Mouse (Mus musculus): Measurements from ENCODE around the gene Tango6. TPM values are rescaled to one million over a fixed set of nuclear protein-coding genes. Genes with fewer than 3 reads are reported as not detected.

Tango6 gene
- polyA plus RNA-seq, 1 experiment from 2014 or later = 6.1 TPM

DNA sequence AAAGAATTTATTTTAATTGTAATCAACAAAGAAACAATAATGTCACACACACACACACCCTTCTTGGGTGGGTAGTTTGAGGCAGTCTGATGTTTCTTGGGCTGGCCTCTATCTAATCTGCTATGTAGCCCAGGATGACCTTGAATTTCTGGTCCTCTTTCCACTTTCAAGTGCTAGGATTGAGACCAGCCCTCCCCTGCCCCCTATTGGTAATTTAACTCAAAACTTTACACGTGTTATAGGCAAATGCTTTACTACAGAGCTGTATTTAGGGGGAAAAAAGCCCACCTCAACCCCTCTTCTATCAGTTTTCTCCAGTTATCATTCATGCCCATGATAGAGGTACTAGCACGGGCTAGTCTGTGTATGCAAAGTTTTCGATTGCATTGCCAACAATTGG lies 37.9 kb upstream of the Tango6 start:
- Histone ChIP-seq H3K9me3 (replicated peaks; ENCODE audit: control insufficient read depth, low read length, poor library complexity, severe bottlenecking) (no peaks in the 10 kb centered on the region), H3K4me3 (ENCODE audit: low read depth, low read length) (no peak overlapping the region), H3K9ac (ENCODE audit: low read depth, low read length) (no peak overlapping the region), H3K4me2 (ENCODE audit: low read length) (no peak overlapping the region), H3K36me3 (ENCODE audit: control insufficient read depth, insufficient read depth, low read length) (no peaks in the 10 kb centered on the region), H3K27me3 (ENCODE audit: control insufficient read depth, insufficient read depth, low read depth, low read length) (no peaks in the 10 kb centered on the region), H3K27ac (ENCODE audit: low read length) (no peak overlapping the region), H3K4me1 (ENCODE audit: control insufficient read depth, insufficient read depth, low read length) (no peaks in the 10 kb centered on the region)
- ATAC-seq = no peak
- 72% methylated on average over 3 of the region's 3 CpGs for WGBS

DNA sequence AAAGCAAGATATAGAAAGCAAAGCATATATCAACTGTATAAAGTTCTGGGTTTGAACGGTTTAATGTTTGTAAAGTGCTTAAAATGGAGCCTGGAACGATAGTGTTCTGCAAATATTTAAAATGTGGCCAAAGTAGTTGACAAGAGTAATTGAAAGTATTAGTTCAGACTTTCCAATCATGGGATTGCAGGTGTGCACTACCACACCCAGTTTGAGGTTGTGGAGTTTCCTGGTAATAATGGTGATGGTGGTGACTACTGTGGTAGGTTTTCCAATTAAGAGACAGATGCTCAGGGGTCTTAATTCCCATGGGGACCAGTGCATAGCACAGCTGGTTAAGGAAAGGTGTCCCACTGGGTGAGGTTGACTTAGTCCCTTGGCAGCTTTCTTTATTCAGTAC lies 36.7 kb upstream of the Tango6 start:
- WGBS = 100% methylated on average over 2 of the region's 2 CpGs
- Histone ChIP-seq H3K27ac (ENCODE audit: low read length) (no peak overlapping the region), H3K4me2 (ENCODE audit: low read length) (no peak overlapping the region), H3K4me3 (ENCODE audit: low read depth, low read length) (no peak overlapping the region), H3K9ac (ENCODE audit: low read depth, low read length) (no peak overlapping the region), H3K36me3 (ENCODE audit: control insufficient read depth, insufficient read depth, low read length) (no peaks in the 10 kb centered on the region), H3K27me3 (ENCODE audit: control insufficient read depth, insufficient read depth, low read depth, low read length) (no peaks in the 10 kb centered on the region), H3K4me1 (ENCODE audit: control insufficient read depth, insufficient read depth, low read length) (no peaks in the 10 kb centered on the region), H3K9me3 (replicated peaks; ENCODE audit: control insufficient read depth, low read length, poor library complexity, severe bottlenecking) (no peaks in the 10 kb centered on the region)
- no peak for ATAC-seq

DNA sequence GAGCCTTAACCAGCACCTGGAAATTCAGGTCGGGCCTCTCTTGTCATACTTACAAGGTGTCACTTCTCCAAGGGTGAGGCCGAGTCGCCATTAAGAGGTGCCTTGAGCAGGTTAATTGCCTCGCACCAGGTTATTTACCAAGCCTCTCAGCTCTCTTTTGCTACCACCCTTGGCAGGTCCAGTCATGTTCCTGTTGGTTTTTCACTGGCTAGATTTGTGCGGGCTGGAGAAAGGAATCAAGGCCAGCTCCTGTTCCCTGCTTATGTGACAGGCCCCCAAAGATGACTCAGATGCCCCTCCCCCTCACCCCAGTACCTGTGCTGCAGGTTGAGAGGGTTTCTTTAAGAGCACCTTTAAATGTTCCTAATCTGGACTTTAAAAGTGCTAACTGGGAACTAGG lies 36.1 kb upstream of the Tango6 start:
- H3K4me2 ChIP-seq (ENCODE audit: low read length) = no peak overlapping the region
- no peaks in the 10 kb centered on the region for H3K36me3 ChIP-seq (ENCODE audit: control insufficient read depth, insufficient read depth, low read length)
- H3K9ac ChIP-seq (ENCODE audit: low read depth, low read length) = no peak overlapping the region
- no peaks in the 10 kb centered on the region for H3K27me3 ChIP-seq (ENCODE audit: control insufficient read depth, insufficient read depth, low read depth, low read length)
- H3K4me3 ChIP-seq (ENCODE audit: low read depth, low read length) = no peak overlapping the region
- H3K4me1 ChIP-seq (ENCODE audit: control insufficient read depth, insufficient read depth, low read length) = no peaks in the 10 kb centered on the region
- ATAC-seq = no peak
- no peaks in the 10 kb centered on the region for H3K9me3 ChIP-seq (replicated peaks; ENCODE audit: control insufficient read depth, low read length, poor library complexity, severe bottlenecking)
- 86% methylated on average over 5 of the region's 5 CpGs for WGBS
- H3K27ac ChIP-seq (ENCODE audit: low read length) = no peak overlapping the region

DNA sequence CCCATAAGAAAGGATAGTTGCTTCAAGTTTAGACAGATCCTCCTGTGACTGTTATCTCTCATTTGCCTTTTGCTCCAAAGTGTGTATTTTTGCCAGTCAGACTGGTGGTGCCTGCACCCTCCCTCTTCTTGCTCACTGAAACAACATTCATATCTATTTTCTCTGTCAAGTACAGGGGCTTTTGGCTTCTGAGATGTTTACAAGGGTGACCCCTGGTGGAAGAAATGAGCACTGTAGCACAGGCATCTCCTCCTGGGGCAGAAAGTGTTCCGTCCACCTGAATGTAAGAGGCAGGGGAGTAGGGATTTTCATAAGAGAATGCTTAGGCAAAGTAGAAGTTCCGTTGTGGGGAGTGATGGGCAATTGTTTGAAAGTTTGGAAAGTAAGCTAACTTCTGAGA lies 35.5 kb upstream of the Tango6 start:
- 35% methylated on average over 2 of the region's 2 CpGs for WGBS
- H3K27ac ChIP-seq (ENCODE audit: low read length) = no peak overlapping the region
- H3K9me3 ChIP-seq (replicated peaks; ENCODE audit: control insufficient read depth, low read length, poor library complexity, severe bottlenecking) = no peaks in the 10 kb centered on the region
- no peak overlapping the region for H3K4me3 ChIP-seq (ENCODE audit: low read depth, low read length)
- H3K9ac ChIP-seq (ENCODE audit: low read depth, low read length) = no peak overlapping the region
- no peak overlapping the region for H3K4me2 ChIP-seq (ENCODE audit: low read length)
- H3K27me3 ChIP-seq (ENCODE audit: control insufficient read depth, insufficient read depth, low read depth, low read length) = no peaks in the 10 kb centered on the region
- ATAC-seq = no peak
- no peaks in the 10 kb centered on the region for H3K4me1 ChIP-seq (ENCODE audit: control insufficient read depth, insufficient read depth, low read length)
- no peaks in the 10 kb centered on the region for H3K36me3 ChIP-seq (ENCODE audit: control insufficient read depth, insufficient read depth, low read length)

DNA sequence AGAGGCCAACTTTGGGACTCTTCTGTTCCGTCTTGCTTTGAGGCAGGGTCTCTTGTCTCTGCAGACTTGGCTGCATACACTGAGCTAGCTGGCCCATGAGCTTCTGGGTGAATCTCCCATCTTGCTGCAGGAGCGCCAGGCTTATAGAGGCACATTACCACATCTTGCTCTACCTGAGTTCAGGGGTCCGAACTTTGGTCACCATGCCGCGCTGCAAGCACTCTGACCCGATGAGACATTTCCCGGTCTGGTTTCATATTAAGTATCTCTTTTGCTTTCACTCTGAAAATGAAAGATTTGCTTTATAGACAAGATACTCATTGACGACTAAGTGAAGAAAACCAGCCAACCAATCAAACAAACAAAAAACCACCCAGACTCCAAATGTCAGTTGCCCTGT lies 34.4 kb upstream of the Tango6 start:
- H3K27me3 ChIP-seq (ENCODE audit: control insufficient read depth, insufficient read depth, low read depth, low read length) = no peaks in the 10 kb centered on the region
- no peak overlapping the region for H3K9ac ChIP-seq (ENCODE audit: low read depth, low read length)
- H3K36me3 ChIP-seq (ENCODE audit: control insufficient read depth, insufficient read depth, low read length) = no peaks in the 10 kb centered on the region
- H3K4me1 ChIP-seq (ENCODE audit: control insufficient read depth, insufficient read depth, low read length) = no peaks in the 10 kb centered on the region
- ATAC-seq = no peak
- H3K9me3 ChIP-seq (replicated peaks; ENCODE audit: control insufficient read depth, low read length, poor library complexity, severe bottlenecking) = no peaks in the 10 kb centered on the region
- H3K4me2 ChIP-seq (ENCODE audit: low read length) = no peak overlapping the region
- H3K4me3 ChIP-seq (ENCODE audit: low read depth, low read length) = no peak overlapping the region
- no peak overlapping the region for H3K27ac ChIP-seq (ENCODE audit: low read length)
- 94% methylated on average over 8 of the region's 8 CpGs for WGBS

DNA sequence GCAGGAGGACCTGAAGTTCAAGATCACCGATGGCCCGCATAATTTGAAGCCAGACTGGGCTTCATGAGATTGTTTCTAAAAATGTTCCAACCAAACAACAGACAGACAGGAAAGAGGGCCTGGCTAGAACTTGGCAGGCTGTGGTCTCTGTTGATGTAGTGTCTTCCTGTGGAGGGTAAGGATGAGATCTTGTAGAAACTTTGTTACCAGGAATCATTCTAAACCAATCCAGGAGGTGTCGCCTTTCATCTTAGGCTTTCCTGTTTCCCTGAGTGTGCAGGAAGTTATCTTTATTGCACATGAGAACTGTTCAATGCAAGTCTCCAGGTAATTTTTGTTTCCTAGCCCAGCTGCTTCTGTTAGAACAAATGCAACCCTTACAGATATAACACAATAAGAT lies 30.9 kb upstream of the Tango6 start:
- H3K27ac ChIP-seq (ENCODE audit: low read length) = no peak overlapping the region
- no peak for ATAC-seq
- H3K4me1 ChIP-seq (ENCODE audit: control insufficient read depth, insufficient read depth, low read length) = no peaks in the 10 kb centered on the region
- H3K27me3 ChIP-seq (ENCODE audit: control insufficient read depth, insufficient read depth, low read depth, low read length) = no peaks in the 10 kb centered on the region
- H3K9ac ChIP-seq (ENCODE audit: low read depth, low read length) = no peak overlapping the region
- H3K4me2 ChIP-seq (ENCODE audit: low read length) = no peak overlapping the region
- 98% methylated on average over 3 of the region's 3 CpGs for WGBS
- no peak overlapping the region for H3K4me3 ChIP-seq (ENCODE audit: low read depth, low read length)
- H3K9me3 ChIP-seq (replicated peaks; ENCODE audit: control insufficient read depth, low read length, poor library complexity, severe bottlenecking) = no peaks in the 10 kb centered on the region
- H3K36me3 ChIP-seq (ENCODE audit: control insufficient read depth, insufficient read depth, low read length) = no peaks in the 10 kb centered on the region

DNA sequence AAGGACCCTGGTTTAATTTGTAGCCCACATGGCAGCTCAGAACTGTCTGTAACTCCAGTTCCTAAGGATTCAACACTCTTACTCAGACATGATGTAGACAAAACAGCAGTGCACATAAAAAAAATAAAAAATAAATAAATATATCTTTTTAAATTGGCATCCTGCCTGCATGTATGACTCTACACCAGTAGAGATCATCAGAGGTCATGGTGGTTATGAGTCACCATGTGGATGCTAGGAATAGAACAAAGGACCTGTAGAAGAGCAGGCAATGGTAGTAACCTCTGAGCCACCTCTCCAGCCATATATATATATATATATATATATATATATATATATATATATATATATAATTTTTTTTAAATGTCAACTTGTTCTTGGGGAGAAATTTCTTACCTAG lies 26.8 kb upstream of the Tango6 start:
- H3K27ac ChIP-seq (ENCODE audit: low read length) = no peak overlapping the region
- no peak overlapping the region for H3K9ac ChIP-seq (ENCODE audit: low read depth, low read length)
- H3K36me3 ChIP-seq (ENCODE audit: control insufficient read depth, insufficient read depth, low read length) = no peaks in the 10 kb centered on the region
- no peaks in the 10 kb centered on the region for H3K27me3 ChIP-seq (ENCODE audit: control insufficient read depth, insufficient read depth, low read depth, low read length)
- H3K4me1 ChIP-seq (ENCODE audit: control insufficient read depth, insufficient read depth, low read length) = no peaks in the 10 kb centered on the region
- no peak overlapping the region for H3K4me3 ChIP-seq (ENCODE audit: low read depth, low read length)
- H3K4me2 ChIP-seq (ENCODE audit: low read length) = no peak overlapping the region
- no peaks in the 10 kb centered on the region for H3K9me3 ChIP-seq (replicated peaks; ENCODE audit: control insufficient read depth, low read length, poor library complexity, severe bottlenecking)
- no peak for ATAC-seq

DNA sequence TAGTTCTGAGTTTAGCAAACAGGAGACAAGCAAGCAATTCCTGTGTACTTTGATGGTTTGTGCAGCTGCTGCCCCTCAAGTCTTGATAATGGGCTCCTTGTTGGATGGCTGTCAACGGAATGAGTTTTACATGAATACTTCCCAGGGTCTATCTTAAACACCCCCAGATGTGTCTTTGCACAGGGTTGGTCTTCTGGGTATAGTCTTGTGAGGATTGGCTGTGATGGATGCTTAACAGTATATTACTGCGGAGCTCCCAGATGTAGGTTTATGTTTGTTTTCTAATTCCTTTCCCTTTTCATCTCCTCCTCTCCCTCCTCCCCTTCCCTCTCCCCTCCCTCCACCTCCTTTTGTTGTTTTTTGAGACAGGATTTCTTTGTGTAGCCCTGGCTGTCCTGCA lies 10.1 kb upstream of the Tango6 start:
- Histone ChIP-seq H3K4me2 (ENCODE audit: low read length) (no peak overlapping the region), H3K27me3 (ENCODE audit: control insufficient read depth, insufficient read depth, low read depth, low read length) (no peaks in the 10 kb centered on the region), H3K27ac (ENCODE audit: low read length) (no peak overlapping the region), H3K4me1 (ENCODE audit: control insufficient read depth, insufficient read depth, low read length) (no peaks in the 10 kb centered on the region), H3K4me3 (ENCODE audit: low read depth, low read length) (no peak overlapping the region), H3K36me3 (ENCODE audit: control insufficient read depth, insufficient read depth, low read length) (no peaks in the 10 kb centered on the region), H3K9me3 (replicated peaks; ENCODE audit: control insufficient read depth, low read length, poor library complexity, severe bottlenecking) (no peaks in the 10 kb centered on the region), H3K9ac (ENCODE audit: low read depth, low read length) (no peak overlapping the region)
- 66% methylated on average over 2 of the region's 2 CpGs for WGBS
- no peak for ATAC-seq

DNA sequence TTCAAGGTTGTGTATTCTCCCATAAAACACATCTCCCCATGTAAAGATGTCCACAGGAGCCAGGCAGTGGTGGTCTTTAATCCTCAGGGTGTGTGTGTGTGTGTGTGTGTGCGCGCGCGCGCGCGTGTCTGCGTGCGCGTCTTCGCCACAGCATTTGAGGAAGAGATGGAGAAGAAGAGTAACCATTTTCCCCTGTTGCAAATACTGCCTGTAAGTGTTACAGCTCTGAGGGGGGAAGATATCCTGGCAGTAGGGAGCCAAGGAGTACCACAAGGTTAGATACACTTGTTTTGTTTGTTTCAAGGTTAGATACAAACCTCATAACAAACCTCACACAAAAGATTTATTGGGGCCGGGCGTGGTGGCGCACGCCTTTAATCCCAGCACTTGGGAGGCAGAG lies 8.6 kb upstream of the Tango6 start:
- Histone ChIP-seq H3K27ac (ENCODE audit: low read length) (no peak overlapping the region), H3K27me3 (ENCODE audit: control insufficient read depth, insufficient read depth, low read depth, low read length) (no peaks in the 10 kb centered on the region), H3K4me2 (ENCODE audit: low read length) (no peak overlapping the region), H3K4me1 (ENCODE audit: control insufficient read depth, insufficient read depth, low read length) (no peaks in the 10 kb centered on the region), H3K4me3 (ENCODE audit: low read depth, low read length) (no peak overlapping the region), H3K36me3 (ENCODE audit: control insufficient read depth, insufficient read depth, low read length) (no peaks in the 10 kb centered on the region), H3K9me3 (replicated peaks; ENCODE audit: control insufficient read depth, low read length, poor library complexity, severe bottlenecking) (no peaks in the 10 kb centered on the region), H3K9ac (ENCODE audit: low read depth, low read length) (no peak overlapping the region)
- ATAC-seq = no peak
- over 99% methylated on average over 15 of the region's 15 CpGs for WGBS

DNA sequence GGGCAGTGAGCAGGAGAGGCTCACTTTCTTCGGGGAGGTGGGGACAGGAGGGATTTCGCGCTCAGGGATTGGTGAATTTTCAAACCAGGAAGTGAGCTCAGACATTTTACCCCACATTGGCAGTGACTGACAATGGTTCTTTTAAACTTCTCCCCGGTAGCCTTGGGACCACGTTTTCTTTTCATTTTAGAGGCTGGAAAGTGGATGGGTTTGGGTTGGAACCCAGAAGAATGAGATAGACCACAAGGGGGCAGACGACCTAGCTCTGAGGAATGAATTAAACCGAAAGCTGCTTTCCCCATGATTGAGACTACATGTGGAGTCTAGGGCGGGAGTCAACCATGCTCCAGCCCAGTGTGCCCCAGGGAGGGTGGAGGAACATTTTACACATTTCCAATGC lies 8.0 kb upstream of the Tango6 start:
- H3K27me3 ChIP-seq (ENCODE audit: control insufficient read depth, insufficient read depth, low read depth, low read length) = no peaks in the 10 kb centered on the region
- ATAC-seq = no peak
- H3K4me1 ChIP-seq (ENCODE audit: control insufficient read depth, insufficient read depth, low read length) = no peaks in the 10 kb centered on the region
- H3K4me3 ChIP-seq (ENCODE audit: low read depth, low read length) = no peak overlapping the region
- WGBS = 78% methylated on average over 8 of the region's 8 CpGs
- no peak overlapping the region for H3K9ac ChIP-seq (ENCODE audit: low read depth, low read length)
- H3K9me3 ChIP-seq (replicated peaks; ENCODE audit: control insufficient read depth, low read length, poor library complexity, severe bottlenecking) = no peaks in the 10 kb centered on the region
- H3K36me3 ChIP-seq (ENCODE audit: control insufficient read depth, insufficient read depth, low read length) = no peaks in the 10 kb centered on the region
- no peak overlapping the region for H3K4me2 ChIP-seq (ENCODE audit: low read length)
- H3K27ac ChIP-seq (ENCODE audit: low read length) = no peak overlapping the region
